Mouse (Mus musculus) adrenal gland, adult 2 months (tissue): ENCODE data around the gene Gm9844. TPM values are rescaled to one million over a fixed set of nuclear protein-coding genes. Genes with fewer than 3 reads are reported as not detected.
"Not testable (repeated sequence)": the region's sequence is repeated elsewhere in the genome, so short reads cannot be mapped to it uniquely, and the experiment has no call there.

ENCODE experiments used
- DNase-seq: peaks from one replicate; pipeline ENCODE4 v3.0.0; 2021
- polyA plus RNA-seq: library from polyadenylated mRNA; depleted of rRNA; stranded (reverse); fragments of >200 nt; gene quantifications from 2 replicates; pipeline ENCODE4 v1.2.3, GENCODE M21; 2012
- total RNA-seq, 2 experiments: library from RNA; stranded (reverse); gene quantifications; 2 replicates each; pipeline ENCODE4 v1.2.3; 2021

Gm9844 gene
- total and polyA plus RNA-seq, 3 experiments, result 0.97 TPM; not detected in 2

DNA sequence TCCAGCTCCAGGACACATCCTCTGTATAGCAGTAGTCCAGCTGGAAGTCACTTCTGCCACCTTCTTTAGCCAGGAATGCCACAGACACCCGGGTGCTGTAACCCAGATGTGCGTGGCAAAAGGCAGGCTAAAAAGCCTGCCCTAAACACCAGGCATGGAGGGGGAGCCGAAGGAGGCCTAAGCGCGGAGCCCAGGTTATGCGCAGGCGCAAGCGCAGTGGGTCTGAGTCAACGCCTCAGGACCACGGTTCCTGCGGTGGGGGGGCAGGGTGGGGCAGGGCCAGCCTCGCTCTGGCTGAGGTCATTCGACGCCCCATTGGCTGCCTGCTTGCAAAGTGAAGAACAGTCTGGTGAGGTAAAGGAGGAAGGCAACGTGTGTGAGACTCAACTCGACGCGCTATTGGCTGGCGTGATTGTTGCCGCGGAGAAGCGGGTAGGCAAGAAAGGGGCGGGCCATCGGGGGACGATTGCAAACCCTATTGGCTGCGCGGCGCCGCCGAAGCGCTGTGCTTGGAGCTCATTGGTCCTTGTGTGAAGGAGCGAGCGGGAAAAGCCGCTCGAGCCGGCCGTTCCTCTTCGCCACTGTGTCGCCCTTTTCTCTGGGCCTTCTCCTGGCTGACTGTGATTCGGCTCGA, 7.6 kb downstream of the Gm9844 start, which contains the start of the genes Lypd4 and Dmrtc2:
Gene Lypd4 (minus strand): TSS at position 410 of the 634 bp plus-strand sequence.
Gene Dmrtc2 (plus strand): TSS at position 526 of the 634 bp plus-strand sequence.
- no peak for DNase-seq

DNA sequence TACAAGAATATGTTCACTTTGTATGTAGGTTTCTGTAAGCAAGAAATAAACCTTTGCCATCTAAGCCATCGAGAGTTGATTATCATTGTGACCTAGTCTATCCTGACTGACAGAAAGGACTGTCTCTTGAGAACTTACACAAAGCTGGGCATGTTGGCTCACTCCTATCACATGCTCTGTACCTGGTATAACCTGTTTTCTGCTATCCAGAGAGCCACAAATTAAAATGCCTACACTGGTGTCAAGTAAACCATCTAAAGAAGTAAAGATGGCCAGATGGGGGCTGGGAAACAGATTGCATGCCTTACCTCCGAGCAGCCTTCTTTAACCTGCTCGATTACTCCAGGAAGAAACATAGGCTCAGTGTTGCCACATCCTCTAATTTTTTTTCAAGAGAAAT, 15.6 kb downstream of the Gm9844 start:
- no peak for DNase-seq

DNA sequence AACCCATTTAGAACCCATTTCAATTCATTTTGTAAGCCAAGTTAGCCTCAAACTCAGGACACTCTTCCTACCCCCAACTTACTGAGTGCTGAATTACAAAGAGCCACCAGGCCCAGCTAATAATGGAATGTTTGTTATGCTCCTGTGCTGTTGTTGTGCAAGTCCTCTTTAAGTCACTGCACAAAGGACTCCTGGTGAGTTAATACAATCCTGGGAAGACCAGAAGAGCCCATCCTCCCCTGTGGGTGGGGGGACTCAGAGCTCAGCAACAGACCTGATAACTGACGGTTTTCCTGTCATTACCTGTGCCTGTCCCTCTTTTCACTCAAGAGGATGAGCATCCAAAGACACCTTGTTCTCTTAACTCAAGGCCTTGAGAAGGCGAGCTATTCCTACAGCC, 17.6 kb downstream of the Gm9844 start:
- DNase-seq, result no peak

- DNase-seq, result peak; percentile 85
These were observed 20.6 kb downstream of the Gm9844 start for GRCm38 (mm10) chr7:24882416-24883199.

- DNase-seq, result peak; percentile 98
These were observed 22.1 kb downstream of the Gm9844 start, which contains the start of gene Rps19 for GRCm38 (mm10) chr7:24883896-24884692. Gene Rps19 (plus strand): TSS chr7:24884371.

DNA sequence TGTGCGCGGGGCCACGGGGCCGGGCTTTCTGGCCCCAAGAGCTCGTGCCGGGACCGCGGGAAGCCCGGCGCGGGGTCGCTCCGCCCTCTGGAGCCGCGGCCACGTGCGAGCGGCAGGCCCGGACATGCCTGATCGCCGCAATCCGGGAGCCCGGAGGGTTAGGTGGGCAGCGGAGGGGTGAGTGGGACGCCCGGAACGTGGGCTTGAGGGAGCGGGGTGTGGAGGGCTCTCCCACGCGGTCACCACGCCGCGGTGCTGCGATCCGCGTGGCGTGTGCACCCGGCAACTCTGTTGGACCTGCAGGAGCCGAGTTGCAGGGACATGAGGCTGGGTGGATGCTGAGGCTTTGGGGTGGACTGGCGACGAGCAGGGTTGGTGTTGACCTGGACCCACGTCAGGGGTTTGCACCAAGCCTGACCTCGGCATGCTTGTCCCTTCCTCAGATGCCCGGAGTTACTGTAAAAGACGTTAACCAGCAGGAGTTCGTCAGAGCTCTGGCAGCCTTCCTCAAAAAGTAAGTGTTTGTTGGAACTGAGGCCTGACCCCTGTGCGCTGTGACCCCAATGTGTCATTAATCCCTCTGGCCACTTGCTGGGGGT, 22.8 kb downstream of the Gm9844 start:
- DNase-seq, result no peak

GRCm38 (mm10) chr7:24885468-24886307, 23.7 kb downstream of the Gm9844 start:
- DNase-seq, result no peak

GRCm38 (mm10) chr7:24886308-24886633, 24.3 kb downstream of the Gm9844 start:
- peak; percentile 39 for DNase-seq

DNA sequence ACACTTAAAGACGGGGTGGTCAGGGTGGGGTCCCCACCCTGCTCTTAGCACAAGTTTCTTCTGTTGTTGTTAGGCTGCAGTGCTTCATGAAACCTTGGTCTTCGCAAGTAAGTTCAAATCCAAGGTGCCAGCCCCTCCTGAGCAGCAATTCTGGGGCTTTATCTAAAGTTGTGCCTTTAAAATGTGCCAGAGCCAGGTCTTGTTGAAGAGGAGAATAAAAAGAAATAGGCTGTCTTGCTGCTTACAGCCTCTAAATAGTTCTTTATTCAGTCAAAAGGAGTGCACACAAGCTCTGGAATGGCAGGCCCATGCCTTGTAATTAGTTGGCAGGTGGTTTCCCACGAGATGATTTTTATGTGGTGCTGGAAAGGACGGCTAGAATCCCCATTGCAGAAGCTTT, 25.1 kb downstream of the Gm9844 start:
- DNase-seq, result no peak

GRCm38 (mm10) chr7:24889431-24890220, 27.6 kb downstream of the Gm9844 start:
- no peak for DNase-seq

GRCm38 (mm10) chr7:24890281-24891216, 28.5 kb downstream of the Gm9844 start:
- peak; percentile 69 for DNase-seq

DNA sequence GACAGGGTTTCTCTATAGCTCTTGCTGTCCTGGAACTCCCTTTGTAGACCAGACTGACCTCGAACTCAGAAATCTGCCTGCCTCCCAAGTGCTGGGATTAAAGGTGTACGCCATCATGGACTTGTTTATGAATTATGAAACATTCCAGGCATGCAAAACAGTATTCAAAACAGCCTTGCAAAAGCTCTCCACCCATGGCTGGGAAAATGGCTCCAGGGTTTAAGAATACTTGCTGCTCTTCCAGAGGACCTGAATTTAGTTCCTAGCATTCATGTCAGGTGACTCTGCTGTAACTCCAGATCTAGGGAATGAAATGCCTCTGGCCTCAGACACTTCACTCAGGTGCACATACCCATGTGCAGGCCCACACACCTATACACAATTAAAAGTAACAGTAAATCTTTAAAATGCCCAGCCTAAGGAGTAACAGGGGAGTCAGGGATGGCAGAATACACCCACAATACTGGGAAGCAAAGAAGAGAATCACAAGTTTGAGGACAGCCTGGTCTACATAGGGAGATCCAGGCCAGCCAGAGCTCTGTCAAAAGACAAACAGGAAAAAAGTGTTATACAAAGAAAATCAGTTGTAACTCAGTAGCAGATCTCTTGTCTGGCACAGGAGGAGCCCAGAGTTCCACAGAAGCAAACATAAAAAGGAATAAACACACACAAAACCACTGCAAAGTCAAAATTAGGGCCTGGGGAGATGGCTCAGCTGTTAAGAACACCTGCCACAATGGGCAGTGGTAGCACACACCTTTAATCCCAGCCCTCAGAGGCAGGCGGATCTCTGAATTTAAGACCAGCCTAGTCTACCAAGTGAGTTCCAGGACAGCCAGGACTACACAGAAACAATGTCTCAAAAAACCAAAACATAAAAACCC, 29.5 kb downstream of the Gm9844 start:
- no peak for DNase-seq

- no peak for DNase-seq
These were observed 30.1 kb downstream of the Gm9844 start for GRCm38 (mm10) chr7:24892125-24892583.

DNA sequence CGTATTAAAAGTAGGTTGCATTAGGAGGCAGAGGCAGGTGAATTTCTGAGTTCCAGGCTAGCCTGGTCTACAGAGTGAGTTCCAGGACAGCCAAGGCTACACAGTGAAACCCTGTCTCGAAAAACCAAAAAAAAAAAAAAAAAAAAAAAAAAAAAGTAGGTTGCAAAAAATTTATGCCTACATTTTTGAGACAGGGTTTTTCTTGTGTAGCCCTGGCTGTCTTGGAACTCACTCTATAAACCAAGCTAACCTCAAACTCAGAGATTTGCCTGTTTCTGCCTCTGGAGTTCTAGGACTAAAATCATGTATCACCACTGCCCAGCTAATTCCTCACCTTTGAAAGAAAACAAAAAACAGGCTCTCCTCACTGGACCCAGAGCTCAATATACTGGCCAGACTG, 33.7 kb downstream of the Gm9844 start:
- DNase-seq, result not testable (repeated sequence)

GRCm38 (mm10) chr7:24896269-24896668, 34.3 kb downstream of the Gm9844 start:
- DNase-seq, result no peak

DNA sequence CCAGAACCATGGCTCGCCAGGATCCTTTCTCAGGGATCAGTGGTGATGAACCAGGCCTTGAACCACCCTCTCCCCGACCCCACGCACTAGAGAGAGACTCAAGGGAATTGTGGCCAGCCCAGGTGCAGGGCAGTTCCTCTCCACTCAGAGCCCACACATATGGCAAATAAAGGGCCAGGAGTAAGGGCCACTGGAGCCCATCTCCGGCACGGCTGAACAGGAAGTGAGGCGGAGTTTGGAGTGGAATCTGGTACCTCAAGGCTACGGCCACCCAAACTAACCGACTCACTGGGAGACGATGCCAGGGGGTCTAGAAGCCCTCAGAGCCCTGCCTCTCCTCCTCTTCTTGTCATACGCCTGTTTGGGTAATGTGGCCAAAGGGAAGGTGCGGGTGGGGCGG, 35.2 kb downstream of the Gm9844 start, which contains the start of gene Cd79a:
Gene Cd79a (plus strand): TSS at position 158 of the 400 bp plus-strand sequence.
- DNase-seq, result no peak

DNA sequence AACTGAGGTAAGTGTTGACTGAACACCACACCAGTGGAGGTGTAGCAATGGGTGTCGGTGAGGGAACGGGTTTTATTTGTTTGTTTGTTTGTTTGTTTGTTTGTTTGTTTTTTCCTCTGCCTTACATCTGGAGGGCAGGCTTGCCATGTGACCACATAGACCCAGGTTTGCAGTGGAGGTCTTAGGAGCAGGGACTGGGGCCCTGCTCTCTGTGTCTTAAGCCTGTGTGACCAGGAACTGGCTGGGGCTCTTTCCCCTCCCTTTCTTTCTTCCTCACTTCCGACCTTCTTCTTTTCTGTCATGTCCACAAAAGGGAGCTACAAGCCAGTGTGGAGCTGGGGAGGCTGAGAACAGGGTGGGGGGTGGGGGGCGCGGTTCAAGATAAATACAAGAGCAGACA, 35.9 kb downstream of the Gm9844 start:
- DNase-seq, result no peak

- DNase-seq, result no peak
These were observed 39.1 kb downstream of the Gm9844 start for GRCm38 (mm10) chr7:24901114-24901513.
